Mouse (Mus musculus): ENCODE measurements at regions not wholly inside any gene's neighbourhood (a gene's known extent, or its start where the extent isn't known, plus 50 kb on each side); places are given as distances from the start of the nearest gene placed in this dataset.
"Not testable (repeated sequence)": the region's sequence is repeated elsewhere in the genome, so short reads cannot be mapped to it uniquely, and the experiment has no call there.

DNA sequence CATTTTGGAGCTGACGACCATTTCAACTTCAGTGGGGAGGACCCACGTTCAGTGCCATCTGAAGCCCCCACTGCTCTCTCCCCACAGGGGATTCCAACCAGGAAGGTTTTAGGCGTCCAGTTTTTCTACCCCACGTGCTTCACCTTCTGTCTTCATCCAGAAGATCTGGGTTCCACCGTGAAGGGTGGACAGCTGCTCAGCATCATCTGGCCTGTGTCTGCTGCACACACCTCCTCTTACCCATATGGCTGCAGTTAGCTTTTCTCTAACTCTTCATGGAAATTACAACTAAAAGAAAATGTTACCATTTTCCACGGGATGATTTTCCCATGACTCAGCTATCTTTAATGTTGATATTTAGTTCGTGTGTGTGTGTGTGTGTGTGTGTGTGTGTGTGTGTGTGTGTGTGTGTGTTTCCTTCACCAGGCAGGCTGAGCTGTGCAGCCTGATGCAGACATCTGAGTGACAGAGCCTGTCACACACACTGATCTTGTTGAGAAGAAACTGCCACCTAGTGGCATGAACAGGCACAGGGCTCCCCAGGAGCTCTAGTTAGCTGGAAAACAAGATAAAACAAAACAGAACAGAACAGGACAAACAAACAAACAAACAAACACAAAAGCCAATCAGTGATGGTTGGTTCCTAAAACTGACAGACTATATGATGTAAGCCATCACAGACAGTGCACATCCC lies 107.5 kb upstream of the Rasgrp1 start:
- DNase-seq (ENCODE audit: low spot score), result peak; percentile 71

DNA sequence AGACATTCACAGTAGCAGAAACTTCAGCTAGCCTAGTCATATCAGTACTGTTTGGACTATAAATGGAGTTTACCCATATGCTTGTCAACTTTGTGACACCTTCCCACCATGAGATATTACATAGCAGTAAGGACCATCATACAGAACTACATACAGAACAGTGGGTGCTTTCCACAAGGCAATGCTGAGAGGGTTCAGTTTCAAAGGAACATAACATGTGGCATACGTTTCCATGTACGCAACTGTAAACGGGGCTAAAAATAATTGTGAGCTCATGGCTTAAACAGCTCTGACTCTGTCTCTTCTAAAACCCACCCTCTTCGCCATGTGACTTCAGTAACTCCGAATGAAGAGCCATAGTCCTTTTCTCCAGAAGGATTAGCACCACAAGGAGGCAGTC lies 109.0 kb upstream of the Rasgrp1 start:
- no peak for DNase-seq (ENCODE audit: low spot score)

DNA sequence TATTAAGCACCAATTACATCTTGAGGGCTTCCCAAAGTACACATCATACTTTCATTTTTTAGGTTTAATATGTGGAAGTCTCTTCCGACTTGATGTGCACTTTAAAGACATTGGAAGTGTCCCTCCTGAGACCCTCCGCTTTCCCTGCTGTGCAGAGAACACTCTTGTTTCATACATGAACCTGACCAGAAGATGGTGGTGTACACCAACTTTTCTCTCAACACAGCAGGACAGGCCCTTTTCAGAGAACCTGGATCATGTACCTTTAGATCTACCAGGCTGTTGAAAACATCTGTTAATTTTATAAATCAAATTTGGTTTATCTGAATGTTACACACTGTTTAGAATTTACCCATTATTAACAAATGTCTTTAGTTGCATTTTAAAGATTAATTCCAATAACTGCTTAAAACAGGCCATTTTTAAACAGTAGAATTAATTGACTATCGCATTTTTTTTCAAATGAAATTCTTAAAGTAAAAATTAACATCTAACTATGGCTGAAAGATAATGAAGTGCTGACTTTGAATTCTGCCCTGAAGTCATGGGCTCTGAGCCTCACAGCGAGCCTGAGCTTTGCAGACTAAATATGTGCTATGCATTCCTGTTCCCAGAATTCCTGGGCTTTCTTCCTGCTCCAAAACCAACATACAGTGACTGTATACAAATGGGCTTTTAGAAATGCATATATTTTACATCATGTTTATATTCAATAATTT lies 112.4 kb upstream of the Rasgrp1 start:
- DNase-seq (ENCODE audit: low spot score), result peak; percentile 62

DNA sequence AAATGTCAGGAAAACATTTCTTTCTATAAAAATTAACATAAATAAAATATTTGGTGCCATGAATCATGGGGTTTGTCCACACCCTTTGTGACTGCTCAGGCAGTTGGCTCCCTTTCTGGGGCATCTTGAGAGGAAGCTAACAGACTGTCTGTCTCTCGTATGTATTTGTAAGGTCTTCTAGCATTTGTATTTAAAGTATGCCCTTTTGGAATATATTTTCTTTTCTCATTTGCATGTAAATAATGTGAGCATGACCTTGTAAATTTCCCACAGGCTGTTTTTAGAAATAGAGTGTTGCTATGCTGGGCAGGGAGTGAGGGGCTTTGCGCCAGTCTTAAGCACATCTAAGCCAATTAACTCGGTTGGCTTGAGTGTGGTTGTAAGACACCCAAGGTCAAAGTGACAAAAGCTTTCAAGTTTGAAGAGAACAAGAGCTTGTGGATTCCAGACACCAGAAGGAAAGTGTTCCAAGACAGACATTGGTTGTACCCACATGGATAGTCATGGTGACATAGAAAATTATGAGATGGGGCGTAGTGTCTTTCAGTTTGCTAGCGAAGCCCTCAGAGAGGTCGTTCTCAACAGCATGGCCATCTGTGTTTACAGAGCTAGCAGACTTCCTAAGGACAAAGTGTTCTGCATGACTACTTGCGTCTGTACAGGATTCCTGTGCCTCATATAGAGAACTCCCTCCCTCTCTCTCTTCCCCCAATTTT lies 113.1 kb upstream of the Rasgrp1 start:
- DNase-seq (ENCODE audit: low spot score), result peak; percentile 51

- peak; percentile 18 for DNase-seq (ENCODE audit: low spot score)
Measured at GRCm38 (mm10) chr2:117456456-117457020, 113.7 kb upstream of the Rasgrp1 start.

DNA sequence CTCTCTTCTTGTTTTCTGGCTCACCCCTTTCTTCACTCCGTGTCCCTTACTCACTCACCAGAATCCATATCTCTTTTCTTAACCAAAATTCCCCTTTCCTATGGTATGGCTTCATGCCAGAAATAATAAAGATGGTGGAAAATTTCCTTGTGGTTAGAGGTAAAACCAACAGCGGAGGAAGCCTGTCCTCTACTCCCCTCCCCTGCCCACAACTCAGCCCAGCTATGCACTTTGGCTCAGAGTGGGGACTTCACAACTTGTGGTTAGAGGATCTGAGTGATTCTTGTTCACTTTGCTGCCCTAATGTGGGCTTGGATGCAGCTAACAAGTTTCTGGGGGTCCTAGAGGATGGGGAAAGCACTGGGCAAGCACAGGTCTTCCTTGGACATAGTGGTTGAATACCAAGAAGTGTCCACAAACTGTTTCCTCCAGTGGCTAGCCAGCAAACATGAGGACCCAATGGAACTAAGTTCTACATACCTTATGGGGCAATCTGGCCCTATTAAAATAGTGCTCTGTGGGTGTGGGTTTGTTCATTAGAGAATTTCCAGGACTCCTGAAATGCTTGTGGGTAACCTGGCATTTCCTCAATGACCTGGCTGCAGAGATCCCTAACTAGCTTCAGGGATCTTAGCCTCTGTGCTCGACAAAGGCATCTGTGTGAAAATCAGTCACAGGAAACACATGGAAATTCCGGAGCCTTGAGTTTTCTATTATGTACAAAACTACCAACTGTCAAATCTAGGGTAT lies 118.9 kb upstream of the Rasgrp1 start:
- no peak for DNase-seq (ENCODE audit: low spot score)

DNA sequence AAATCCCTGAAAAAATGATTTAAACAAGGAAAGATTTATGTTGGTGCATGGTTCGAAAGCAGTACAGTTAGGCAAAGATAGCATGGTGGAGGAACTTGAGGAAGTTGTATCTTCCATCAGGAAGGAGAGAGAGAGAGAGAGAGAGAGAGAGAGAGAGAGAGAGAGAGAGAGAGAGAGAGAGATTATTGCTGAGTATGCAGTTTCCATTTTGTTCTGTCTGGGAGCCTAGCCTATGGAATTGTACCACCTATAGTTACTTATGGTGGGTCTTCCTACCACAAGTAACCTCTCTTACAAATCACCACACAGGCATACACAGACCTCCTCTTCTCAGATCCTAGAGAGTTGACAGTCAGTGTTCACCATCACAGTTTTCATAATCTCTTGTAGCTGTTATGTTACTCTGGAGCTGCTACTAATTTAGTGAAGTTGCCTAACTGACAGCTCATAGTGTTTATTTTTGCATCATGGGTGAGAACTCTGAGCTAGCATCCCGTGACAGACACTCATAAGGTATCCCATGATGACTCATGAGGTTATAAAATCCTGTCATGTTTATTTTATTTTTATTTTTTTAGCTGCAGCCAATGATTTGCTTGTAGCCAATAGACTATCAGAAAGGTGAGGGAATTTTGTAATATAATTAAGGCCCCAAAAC lies 132.2 kb upstream of the Rasgrp1 start:
- no peak for DNase-seq (ENCODE audit: low spot score)

DNA sequence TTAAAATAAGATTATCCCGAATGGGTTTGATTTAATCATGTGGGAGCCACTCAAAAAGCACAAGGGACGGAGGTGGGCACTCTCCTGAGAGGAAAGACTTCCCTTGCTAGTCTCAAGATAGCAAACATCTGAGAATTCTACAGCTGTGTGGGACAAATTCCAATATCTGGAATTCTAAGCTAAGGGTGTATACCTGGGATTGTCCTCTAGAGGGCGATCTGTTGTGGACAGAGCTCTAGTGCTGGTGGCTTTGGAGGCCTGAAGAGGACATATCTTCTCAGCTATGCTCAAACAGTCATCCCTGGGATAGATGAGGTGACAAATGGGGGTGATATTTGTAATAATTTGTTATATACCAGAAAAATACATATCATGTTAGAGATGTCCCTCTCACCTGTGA lies 132.8 kb upstream of the Rasgrp1 start:
- peak; percentile 57 for DNase-seq (ENCODE audit: low spot score)

- not testable (repeated sequence) for DNase-seq (ENCODE audit: low spot score)
Measured at GRCm38 (mm10) chr2:117477503-117477902, 134.7 kb upstream of the Rasgrp1 start.

DNA sequence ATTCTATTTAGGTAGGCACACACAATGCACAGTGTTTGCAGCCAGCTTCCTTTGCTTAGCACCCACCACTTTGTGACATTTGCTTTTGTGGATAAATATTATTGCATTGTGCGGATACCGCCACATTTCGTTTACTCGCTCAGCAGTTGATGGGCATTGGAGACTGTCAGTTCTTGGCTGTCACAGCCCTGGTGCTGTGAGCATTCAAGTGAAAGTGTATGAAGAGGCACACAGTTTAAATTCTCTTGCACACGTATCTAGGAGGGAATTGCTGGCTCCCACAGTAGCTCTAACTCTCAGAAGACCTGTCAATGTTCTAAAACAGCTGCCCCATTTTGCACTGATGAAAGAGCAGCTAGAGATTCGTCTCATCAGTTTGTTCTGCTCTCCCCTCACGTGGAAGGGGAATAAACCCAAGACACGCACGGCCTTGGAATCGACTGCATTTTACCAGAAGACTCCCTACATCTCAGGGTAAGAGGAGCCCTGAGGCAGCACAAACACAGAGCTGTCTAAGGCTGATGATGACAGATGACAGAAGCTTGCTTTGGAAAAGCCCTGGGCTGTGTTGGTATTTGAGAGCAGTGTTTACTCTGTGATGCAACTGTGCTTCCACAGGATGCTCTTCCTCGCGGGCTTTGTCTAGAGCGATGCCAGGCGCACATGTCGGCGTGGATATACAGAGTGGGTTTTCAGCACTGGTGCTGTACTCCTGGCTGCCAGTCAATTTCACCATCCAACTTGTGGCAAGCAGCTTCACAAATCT lies 136.6 kb upstream of the Rasgrp1 start:
- DNase-seq (ENCODE audit: low spot score), result peak; percentile 52

DNA sequence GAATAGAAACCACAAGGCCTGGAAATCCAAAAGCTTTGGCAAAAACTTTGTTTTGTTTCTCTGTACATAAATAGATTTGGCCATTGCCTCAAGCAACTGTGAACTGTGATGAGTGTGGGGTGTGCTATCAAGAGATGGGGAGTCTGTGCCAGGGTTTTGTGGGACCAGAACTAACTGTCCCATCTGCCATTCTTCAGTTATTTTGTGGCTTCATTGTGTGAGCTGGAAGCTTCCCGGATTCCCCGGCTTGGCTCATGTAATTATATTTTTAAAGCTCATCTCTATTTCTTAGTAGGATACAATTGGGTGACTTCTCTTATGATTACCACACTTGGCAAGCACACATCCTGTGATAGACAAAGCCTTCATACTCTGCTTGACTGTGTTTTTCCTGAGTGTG lies 143.6 kb upstream of the Rasgrp1 start:
- no peak for DNase-seq (ENCODE audit: low spot score)

GRCm38 (mm10) chr2:117498565-117498964 lies 155.8 kb upstream of the Rasgrp1 start:
- DNase-seq (ENCODE audit: low spot score), result no peak

DNA sequence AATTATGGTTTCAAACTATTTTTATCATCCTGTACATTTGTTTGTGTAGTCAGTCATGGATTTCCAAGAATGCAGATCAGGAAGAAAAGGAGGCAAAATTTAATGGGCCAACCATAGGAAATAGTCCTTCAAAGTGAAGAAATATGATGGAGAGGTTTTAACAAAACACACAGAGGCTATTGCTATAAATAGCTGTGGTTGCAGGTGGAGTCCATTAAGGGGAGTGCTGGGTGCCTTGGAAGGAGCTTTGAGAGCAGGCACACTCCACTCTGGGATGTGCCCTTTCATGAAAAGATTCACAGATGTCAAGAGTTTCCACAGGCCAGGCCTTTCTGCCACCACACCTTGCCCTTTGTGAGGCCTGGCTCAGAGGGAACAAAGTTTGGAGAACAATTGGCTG lies 159.8 kb upstream of the Rasgrp1 start:
- no peak for DNase-seq (ENCODE audit: low spot score)

DNA sequence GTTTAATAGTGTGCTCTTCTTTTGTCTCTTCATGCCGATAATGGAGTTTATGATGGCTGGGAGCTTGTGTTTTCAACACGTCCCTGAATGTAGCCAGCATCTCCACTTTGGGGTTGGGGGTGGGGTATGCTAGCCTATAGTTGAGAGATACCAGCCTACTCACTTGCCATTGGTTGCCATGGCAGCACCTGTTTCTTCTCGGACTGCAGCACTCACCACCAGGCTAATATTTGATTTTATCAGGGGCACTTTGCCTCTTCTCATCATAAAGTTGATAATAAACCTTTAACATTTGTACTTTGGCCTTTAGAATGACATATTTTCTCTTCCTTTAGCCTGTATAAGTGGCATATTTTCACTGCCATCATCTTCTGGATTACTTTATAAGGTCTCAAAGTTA lies 168.9 kb upstream of the Rasgrp1 start:
- DNase-seq (ENCODE audit: low spot score), result no peak

DNA sequence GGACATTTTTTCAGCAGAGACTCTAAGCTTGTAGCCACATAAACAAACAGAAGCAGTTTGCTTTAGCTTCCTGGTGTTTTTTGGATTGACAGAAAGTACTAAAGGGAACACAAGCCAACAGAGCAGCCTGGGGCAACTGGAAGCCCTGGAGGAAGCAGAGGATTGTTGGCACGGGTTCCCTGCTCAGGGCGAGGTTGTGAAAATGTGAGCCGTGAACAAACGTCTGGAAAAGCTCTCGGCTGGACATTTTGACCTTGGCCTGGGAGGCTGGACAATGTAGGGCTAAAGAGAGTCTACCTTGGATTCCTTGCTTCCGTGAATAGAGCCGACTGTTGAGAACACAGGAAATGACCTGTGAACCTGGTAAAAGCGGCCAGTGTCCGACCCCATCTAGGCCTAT lies 169.8 kb upstream of the Rasgrp1 start:
- no peak for DNase-seq (ENCODE audit: low spot score)

- no peak for DNase-seq (ENCODE audit: low spot score)
Measured at GRCm38 (mm10) chr2:117524437-117524836, 181.6 kb upstream of the Rasgrp1 start.

DNA sequence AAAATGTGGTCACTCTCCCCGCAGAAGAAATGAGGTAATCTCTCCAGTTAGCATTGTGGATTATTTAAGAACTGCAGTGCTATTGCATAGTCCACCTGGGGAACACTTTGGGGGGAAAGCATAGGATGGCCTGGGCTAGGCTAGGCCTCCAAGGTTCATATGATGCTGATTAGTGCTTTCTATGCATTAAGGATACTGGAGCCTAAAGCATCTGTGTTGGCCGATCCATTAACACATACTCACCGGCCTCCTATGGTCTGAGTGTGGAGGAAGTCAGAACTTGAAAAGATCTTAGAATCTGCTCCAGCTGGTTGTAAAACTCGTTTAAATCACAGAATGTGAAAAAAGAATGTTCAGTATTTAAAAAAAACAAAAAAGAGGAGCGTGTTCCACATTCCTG lies 196.1 kb upstream of the Rasgrp1 start:
- DNase-seq (ENCODE audit: low spot score), result no peak

- no peak for DNase-seq (ENCODE audit: low spot score)
Measured at GRCm38 (mm10) chr2:117539285-117539684, 196.5 kb upstream of the Rasgrp1 start.

DNA sequence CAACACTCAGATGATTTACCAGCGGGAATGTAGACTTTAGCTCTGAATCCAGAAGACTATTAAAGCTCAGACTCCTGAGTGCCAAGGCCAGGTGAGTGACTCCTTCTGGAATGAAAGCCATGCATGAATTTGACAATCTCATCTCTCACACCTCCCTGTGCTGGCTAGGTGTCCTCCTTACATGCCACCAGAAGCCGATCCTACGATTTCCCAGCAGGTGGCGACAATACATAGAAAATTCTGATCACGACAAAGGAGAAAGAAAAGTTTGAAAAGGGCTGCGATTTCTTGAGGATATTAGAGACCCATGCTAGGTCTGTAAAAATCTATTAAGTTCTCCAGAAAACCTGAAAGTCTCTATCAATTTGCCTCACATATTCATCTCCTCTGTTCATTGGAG lies 198.7 kb upstream of the Rasgrp1 start:
- peak; percentile 83 for DNase-seq (ENCODE audit: low spot score)

GRCm38 (mm10) chr2:117542298-117542697 lies 199.5 kb upstream of the Rasgrp1 start:
- no peak for DNase-seq (ENCODE audit: low spot score)

DNA sequence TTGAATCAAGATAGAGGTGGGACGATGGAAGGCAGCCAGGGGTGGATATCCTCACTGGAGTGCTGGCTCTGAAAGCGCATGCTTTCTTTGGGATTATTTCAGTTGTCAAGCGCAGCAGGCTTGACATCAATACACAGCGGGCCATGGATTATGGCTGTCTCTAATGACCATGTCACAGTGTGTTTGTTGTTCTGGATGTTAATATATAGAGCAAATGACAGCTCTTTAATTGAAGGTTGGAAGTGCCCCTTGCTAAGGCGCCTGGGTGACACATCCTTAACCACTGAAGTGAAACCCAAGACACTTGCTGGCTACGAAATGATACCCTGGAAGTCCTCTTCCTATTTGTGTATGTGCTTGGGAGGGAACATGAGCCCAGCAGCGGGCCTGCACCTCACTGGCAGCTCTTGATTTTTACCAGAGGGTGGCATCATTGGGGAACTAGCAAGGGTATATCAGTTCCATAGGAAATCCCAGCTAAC lies 200.5 kb upstream of the Rasgrp1 start:
- DNase-seq (ENCODE audit: low spot score), result no peak
